Mouse (Mus musculus): ENCODE measurements around the gene Plekha8.

Gene Plekha8

GRCm38 (mm10) chr6:54586175-54586574 is 8.7 kb upstream of the Plekha8 start:
- DNase-seq (ENCODE audit: inconsistent ontology term) = peak; percentile 53

- no peak for DNase-seq (ENCODE audit: inconsistent ontology term)
Observed at GRCm38 (mm10) chr6:54586911-54587310, 8.0 kb upstream of the Plekha8 start.

GRCm38 (mm10) chr6:54587683-54588082 is 7.2 kb upstream of the Plekha8 start:
- DNase-seq (ENCODE audit: inconsistent ontology term) = no peak

- DNase-seq (ENCODE audit: inconsistent ontology term) = no peak
Observed at GRCm38 (mm10) chr6:54588212-54588611, 6.7 kb upstream of the Plekha8 start.

- no peak for DNase-seq (ENCODE audit: inconsistent ontology term)
Observed at GRCm38 (mm10) chr6:54590691-54591090, 4.2 kb upstream of the Plekha8 start.

- DNase-seq (ENCODE audit: inconsistent ontology term) = no peak
Observed at GRCm38 (mm10) chr6:54591778-54592177, 3.1 kb upstream of the Plekha8 start.

- DNase-seq (ENCODE audit: inconsistent ontology term) = peak; percentile 97
Observed at GRCm38 (mm10) chr6:54592938-54593535, 1.9 kb upstream of the Plekha8 start.

- DNase-seq (ENCODE audit: inconsistent ontology term) = no peak
Observed at GRCm38 (mm10) chr6:54593766-54594468, 994 bp upstream of the Plekha8 start.

GRCm38 (mm10) chr6:54595330-54595878 is 493 bp downstream of the Plekha8 start:
- no peak for DNase-seq (ENCODE audit: inconsistent ontology term)

GRCm38 (mm10) chr6:54597208-54597607 is 2.3 kb downstream of the Plekha8 start, which contains the start of gene Fkbp14:
Gene Fkbp14, minus strand, starts transcription at chr6:54597308.
- DNase-seq (ENCODE audit: inconsistent ontology term) = no peak

GRCm38 (mm10) chr6:54597711-54598110 is 2.8 kb downstream of the Plekha8 start:
- no peak for DNase-seq (ENCODE audit: inconsistent ontology term)

GRCm38 (mm10) chr6:54600681-54601347 is 5.9 kb downstream of the Plekha8 start:
- DNase-seq (ENCODE audit: inconsistent ontology term) = no peak

GRCm38 (mm10) chr6:54602891-54603290 is 8.0 kb downstream of the Plekha8 start:
- no peak for DNase-seq (ENCODE audit: inconsistent ontology term)

- DNase-seq (ENCODE audit: inconsistent ontology term) = no peak
Observed at GRCm38 (mm10) chr6:54604001-54604715, 9.2 kb downstream of the Plekha8 start.

- DNase-seq (ENCODE audit: inconsistent ontology term) = no peak
Observed at GRCm38 (mm10) chr6:54606241-54606640, 11.3 kb downstream of the Plekha8 start.

GRCm38 (mm10) chr6:54617363-54617762 is 22.5 kb downstream of the Plekha8 start:
- DNase-seq (ENCODE audit: inconsistent ontology term) = no peak

- no peak for DNase-seq (ENCODE audit: inconsistent ontology term)
Observed at GRCm38 (mm10) chr6:54619530-54619929, 24.6 kb downstream of the Plekha8 start.

GRCm38 (mm10) chr6:54620357-54620756 is 25.4 kb downstream of the Plekha8 start:
- no peak for DNase-seq (ENCODE audit: inconsistent ontology term)

GRCm38 (mm10) chr6:54628381-54628780 is 33.5 kb downstream of the Plekha8 start:
- no peak for DNase-seq (ENCODE audit: inconsistent ontology term)

- no peak for DNase-seq (ENCODE audit: inconsistent ontology term)
Observed at GRCm38 (mm10) chr6:54629734-54630133, 34.8 kb downstream of the Plekha8 start.

- DNase-seq (ENCODE audit: inconsistent ontology term) = no peak
Observed at GRCm38 (mm10) chr6:54631462-54631861, 36.6 kb downstream of the Plekha8 start.

- DNase-seq (ENCODE audit: inconsistent ontology term) = no peak
Observed at GRCm38 (mm10) chr6:54639877-54640276, 45.0 kb downstream of the Plekha8 start.
